Mouse (Mus musculus): ENCODE measurements at regions not wholly inside any gene's neighbourhood (a gene's known extent, or its start where the extent isn't known, plus 50 kb on each side); places are given as distances from the start of the nearest gene placed in this dataset.
A peak's percentile ranks its signal among the peaks of the same experiment; 100 is the strongest.

- WGBS = 73% methylated on average over 3 of the region's 3 CpGs
- DNase-seq (ENCODE audit: low spot score) (no peak), ATAC-seq (ENCODE audit: low read depth) (no peak)
- no peak overlapping the region for H3K4me3 ChIP-seq (ENCODE audit: low read depth, low read length)
- H3K36me3 ChIP-seq (ENCODE audit: control insufficient read depth, insufficient read depth, low read length) = no peaks in the 10 kb centered on the region
- H3K9ac ChIP-seq (ENCODE audit: low read depth, low read length) = no peak overlapping the region
- H3K4me2 ChIP-seq (ENCODE audit: low read depth, low read length) = no peak overlapping the region
- H3K27ac ChIP-seq (replicated peaks; ENCODE audit: low read depth, low read length) = no peak overlapping the region
- H3K9me3 ChIP-seq (ENCODE audit: control insufficient read depth, low read length) = no peaks in the 10 kb centered on the region
- H3K4me1 ChIP-seq (ENCODE audit: control insufficient read depth, insufficient read depth, low read length) = no peaks in the 10 kb centered on the region
- no peaks in the 10 kb centered on the region for H3K27me3 ChIP-seq (replicated peaks; ENCODE audit: control insufficient read depth, insufficient read depth, low read length)
These were observed 186.3 kb upstream of the Mvb12b start for GRCm38 (mm10) chr2:34074066-34074465.

- no peak overlapping the region for H3K4me3 ChIP-seq (ENCODE audit: low read depth, low read length)
- H3K4me1 ChIP-seq (ENCODE audit: control insufficient read depth, insufficient read depth, low read length) = no peaks in the 10 kb centered on the region
- 95% methylated on average over 13 of the region's 13 CpGs for WGBS
- ATAC-seq (ENCODE audit: low read depth) (no peak), DNase-seq (ENCODE audit: low spot score) (no peak)
- H3K27ac ChIP-seq (replicated peaks; ENCODE audit: low read depth, low read length) = no peak overlapping the region
- H3K4me2 ChIP-seq (ENCODE audit: low read depth, low read length) = no peak overlapping the region
- H3K36me3 ChIP-seq (ENCODE audit: control insufficient read depth, insufficient read depth, low read length) = no peaks in the 10 kb centered on the region
- no peak overlapping the region for H3K9ac ChIP-seq (ENCODE audit: low read depth, low read length)
- no peaks in the 10 kb centered on the region for H3K9me3 ChIP-seq (ENCODE audit: control insufficient read depth, low read length)
- no peaks in the 10 kb centered on the region for H3K27me3 ChIP-seq (replicated peaks; ENCODE audit: control insufficient read depth, insufficient read depth, low read length)
These were observed 177.8 kb upstream of the Mvb12b start for GRCm38 (mm10) chr2:34065592-34065991.

- 42% methylated on average over 10 of the region's 10 CpGs for WGBS
- ATAC-seq (ENCODE audit: low read depth) = no peak
- no peak overlapping the region for H3K27ac ChIP-seq (replicated peaks; ENCODE audit: low read depth, low read length)
These were observed 177.3 kb upstream of the Mvb12b start for GRCm38 (mm10) chr2:34065090-34065489.

GRCm38 (mm10) chr2:34056552-34056951 is 168.8 kb upstream of the Mvb12b start:
- H3K4me1 ChIP-seq (ENCODE audit: control insufficient read depth, insufficient read depth, low read length) = no peaks in the 10 kb centered on the region
- H3K4me2 ChIP-seq (ENCODE audit: low read depth, low read length) = no peak overlapping the region
- ATAC-seq (ENCODE audit: low read depth) = no peak
- WGBS = 71% methylated on average over 13 of the region's 13 CpGs
- H3K27me3 ChIP-seq (replicated peaks; ENCODE audit: control insufficient read depth, insufficient read depth, low read length) = no peaks in the 10 kb centered on the region
- H3K4me3 ChIP-seq (ENCODE audit: low read depth, low read length) = no peak overlapping the region
- no peaks in the 10 kb centered on the region for H3K9me3 ChIP-seq (ENCODE audit: control insufficient read depth, low read length)
- no peaks in the 10 kb centered on the region for H3K36me3 ChIP-seq (ENCODE audit: control insufficient read depth, insufficient read depth, low read length)
- H3K27ac ChIP-seq (replicated peaks; ENCODE audit: low read depth, low read length) = no peak overlapping the region
- no peak overlapping the region for H3K9ac ChIP-seq (ENCODE audit: low read depth, low read length)
- DNase-seq (ENCODE audit: low spot score) = no peak

More at GRCm38 (mm10) chr2:34065090-34065489, 177.3 kb upstream of the Mvb12b start:
- Histone ChIP-seq H3K4me1 (ENCODE audit: control insufficient read depth, insufficient read depth, low read length) (no peaks in the 10 kb centered on the region), H3K9me3 (ENCODE audit: control insufficient read depth, low read length) (no peaks in the 10 kb centered on the region), H3K9ac (ENCODE audit: low read depth, low read length) (no peak overlapping the region), H3K4me3 (ENCODE audit: low read depth, low read length) (no peak overlapping the region), H3K36me3 (ENCODE audit: control insufficient read depth, insufficient read depth, low read length) (no peaks in the 10 kb centered on the region), H3K27me3 (replicated peaks; ENCODE audit: control insufficient read depth, insufficient read depth, low read length) (no peaks in the 10 kb centered on the region), H3K4me2 (ENCODE audit: low read depth, low read length) (no peak overlapping the region)
- DNase-seq (ENCODE audit: low spot score) = peak; percentile 68

- no peaks in the 10 kb centered on the region for H3K4me1 ChIP-seq (ENCODE audit: control insufficient read depth, insufficient read depth, low read length)
- H3K27me3 ChIP-seq (replicated peaks; ENCODE audit: control insufficient read depth, insufficient read depth, low read length) = no peaks in the 10 kb centered on the region
- H3K9ac ChIP-seq (ENCODE audit: low read depth, low read length) = no peak overlapping the region
- DNase-seq (ENCODE audit: low spot score) (no peak), ATAC-seq (ENCODE audit: low read depth) (no peak)
- no peak overlapping the region for H3K27ac ChIP-seq (replicated peaks; ENCODE audit: low read depth, low read length)
- H3K9me3 ChIP-seq (ENCODE audit: control insufficient read depth, low read length) = no peaks in the 10 kb centered on the region
- 77% methylated on average over 5 of the region's 5 CpGs for WGBS
- H3K4me3 ChIP-seq (ENCODE audit: low read depth, low read length) = no peak overlapping the region
- H3K36me3 ChIP-seq (ENCODE audit: control insufficient read depth, insufficient read depth, low read length) = no peaks in the 10 kb centered on the region
- no peak overlapping the region for H3K4me2 ChIP-seq (ENCODE audit: low read depth, low read length)
These were observed 155.3 kb upstream of the Mvb12b start for GRCm38 (mm10) chr2:34043064-34043463.

GRCm38 (mm10) chr2:34042336-34042735 is 154.6 kb upstream of the Mvb12b start:
- H3K36me3 ChIP-seq (ENCODE audit: control insufficient read depth, insufficient read depth, low read length) = no peaks in the 10 kb centered on the region
- H3K4me3 ChIP-seq (ENCODE audit: low read depth, low read length) = no peak overlapping the region
- 40% methylated on average over 7 of the region's 7 CpGs for WGBS
- no peaks in the 10 kb centered on the region for H3K4me1 ChIP-seq (ENCODE audit: control insufficient read depth, insufficient read depth, low read length)
- H3K4me2 ChIP-seq (ENCODE audit: low read depth, low read length) = no peak overlapping the region
- H3K9ac ChIP-seq (ENCODE audit: low read depth, low read length) = no peak overlapping the region
- no peak for DNase-seq (ENCODE audit: low spot score)
- H3K27me3 ChIP-seq (replicated peaks; ENCODE audit: control insufficient read depth, insufficient read depth, low read length) = no peaks in the 10 kb centered on the region
- no peaks in the 10 kb centered on the region for H3K9me3 ChIP-seq (ENCODE audit: control insufficient read depth, low read length)
- no peak overlapping the region for H3K27ac ChIP-seq (replicated peaks; ENCODE audit: low read depth, low read length)
- ATAC-seq (ENCODE audit: low read depth) = no peak

- Histone ChIP-seq H3K36me3 (ENCODE audit: control insufficient read depth, insufficient read depth, low read length) (no peaks in the 10 kb centered on the region), H3K4me1 (ENCODE audit: control insufficient read depth, insufficient read depth, low read length) (no peaks in the 10 kb centered on the region), H3K4me2 (ENCODE audit: low read depth, low read length) (no peak overlapping the region), H3K27ac (replicated peaks; ENCODE audit: low read depth, low read length) (no peak overlapping the region), H3K9me3 (ENCODE audit: control insufficient read depth, low read length) (no peaks in the 10 kb centered on the region), H3K9ac (ENCODE audit: low read depth, low read length) (no peak overlapping the region), H3K27me3 (replicated peaks; ENCODE audit: control insufficient read depth, insufficient read depth, low read length) (no peaks in the 10 kb centered on the region), H3K4me3 (ENCODE audit: low read depth, low read length) (no peak overlapping the region)
- 26% methylated on average over 8 of the region's 8 CpGs for WGBS
- ATAC-seq (ENCODE audit: low read depth) (no peak), DNase-seq (ENCODE audit: low spot score) (no peak)
These were observed 151.2 kb upstream of the Mvb12b start for GRCm38 (mm10) chr2:34038982-34039381.

GRCm38 (mm10) chr2:34033212-34033611 is 145.5 kb upstream of the Mvb12b start:
- Histone ChIP-seq H3K9ac (ENCODE audit: low read depth, low read length) (no peak overlapping the region), H3K27me3 (replicated peaks; ENCODE audit: control insufficient read depth, insufficient read depth, low read length) (no peaks in the 10 kb centered on the region), H3K27ac (replicated peaks; ENCODE audit: low read depth, low read length) (no peak overlapping the region), H3K4me2 (ENCODE audit: low read depth, low read length) (no peak overlapping the region), H3K4me1 (ENCODE audit: control insufficient read depth, insufficient read depth, low read length) (0 out of 2 replicates have a peak, but pooled peaks cover 6% of the 10 kb centered on the region), H3K4me3 (ENCODE audit: low read depth, low read length) (no peak overlapping the region), H3K9me3 (ENCODE audit: control insufficient read depth, low read length) (no peaks in the 10 kb centered on the region), H3K36me3 (ENCODE audit: control insufficient read depth, insufficient read depth, low read length) (no peaks in the 10 kb centered on the region)
- ATAC-seq (ENCODE audit: low read depth) (no peak), DNase-seq (ENCODE audit: low spot score) (no peak)
- 35% methylated on average over 11 of the region's 11 CpGs for WGBS

GRCm38 (mm10) chr2:34031421-34031820 is 143.7 kb upstream of the Mvb12b start:
- 0 out of 2 replicates have a peak overlapping the region, but pooled peaks have one; percentile 5 for H3K4me2 ChIP-seq (ENCODE audit: low read depth, low read length)
- no peaks in the 10 kb centered on the region for H3K27me3 ChIP-seq (replicated peaks; ENCODE audit: control insufficient read depth, insufficient read depth, low read length)
- no peak overlapping the region for H3K4me3 ChIP-seq (ENCODE audit: low read depth, low read length)
- no peak overlapping the region for H3K9ac ChIP-seq (ENCODE audit: low read depth, low read length)
- no peak for DNase-seq (ENCODE audit: low spot score)
- no peaks in the 10 kb centered on the region for H3K36me3 ChIP-seq (ENCODE audit: control insufficient read depth, insufficient read depth, low read length)
- ATAC-seq (ENCODE audit: low read depth) = no peak
- WGBS = 27% methylated on average over 7 of the region's 7 CpGs
- H3K4me1 ChIP-seq (ENCODE audit: control insufficient read depth, insufficient read depth, low read length) = 0 out of 2 replicates have a peak, but pooled peaks cover 6% of the 10 kb centered on the region
- H3K9me3 ChIP-seq (ENCODE audit: control insufficient read depth, low read length) = no peaks in the 10 kb centered on the region
- H3K27ac ChIP-seq (replicated peaks; ENCODE audit: low read depth, low read length) = no peak overlapping the region
